Mouse (Mus musculus) stomach, postnatal 0 days (tissue): ENCODE data around the gene Pnmt. TPM values are rescaled to one million over a fixed set of nuclear protein-coding genes. Genes with fewer than 3 reads are reported as not detected.

Source experiments
- ATAC-seq: fragments of 200-750 bp; cut with Nextera tagmentation; 2 replicates; pipeline ENCODE4 v1.8.0; 2017; ENCODE audit not compliant: low FRiP score, low TSS enrichment
- DNase-seq: peaks from one replicate; pipeline ENCODE4 v3.0.0-alpha.2; 2016; ENCODE audit warnings: low spot score
- H3K27ac ChIP-seq: fragments of 300-500 bp; sonication (generic); replicated peaks from 2 replicates; pipeline ENCODE4 v1.5.1; 2014; ENCODE audit warnings: mild to moderate bottlenecking, control low read depth
- H3K27me3 ChIP-seq: fragments of 300-500 bp; sonication (generic); 2 replicates; pipeline ENCODE4 v1.6.1; 2014; ENCODE audit warnings: low read length; ENCODE audit not compliant: control insufficient read depth, insufficient read depth
- H3K36me3 ChIP-seq: fragments of 300-500 bp; sonication (generic); 2 replicates; pipeline ENCODE4 v1.6.1; 2014; ENCODE audit warnings: low read length, mixed read lengths; ENCODE audit not compliant: control insufficient read depth, insufficient read depth
- H3K4me1 ChIP-seq: fragments of 300-500 bp; sonication (generic); replicated peaks from 2 replicates; pipeline ENCODE4 v1.6.1; 2014; ENCODE audit warnings: antibody characterized with exemption; ENCODE audit not compliant: control insufficient read depth, insufficient read depth
- H3K4me2 ChIP-seq: fragments of 300-500 bp; sonication (generic); replicated peaks from 2 replicates; pipeline ENCODE4 v1.6.1; 2014; ENCODE audit warnings: low read depth, mild to moderate bottlenecking, control low read depth, moderate library complexity
- H3K4me3 ChIP-seq: fragments of 300-500 bp; sonication (generic); 2 replicates; pipeline ENCODE4 v1.5.1; 2014; ENCODE audit warnings: low read depth, low read length, control low read depth
- H3K9ac ChIP-seq: fragments of 300-500 bp; sonication (generic); 2 replicates; pipeline ENCODE4 v1.6.1; 2014; ENCODE audit warnings: mild to moderate bottlenecking, low read length, control low read depth, mixed read lengths
- H3K9me3 ChIP-seq: fragments of 300-500 bp; sonication (generic); 2 replicates; pipeline ENCODE4 v1.6.1; 2016; ENCODE audit warnings: low read length; ENCODE audit not compliant: control insufficient read depth
- CTCF ChIP-seq: IDR thresholded peaks from 2 replicates; pipeline ENCODE4 v1.5.1; 2016; ENCODE audit warnings: antibody characterized with exemption, low read depth, mild to moderate bottlenecking, moderate library complexity
- EP300 ChIP-seq: optimal IDR thresholded peaks from 2 replicates; pipeline ENCODE3; 2016; ENCODE audit warnings: antibody characterized with exemption
- WGBS: fragments of 180-500 bp; shearing (Covaris S2); extraction: QIAGEN DNeasy Blood & Tissue Kit; methylation state at CpG from one replicate; pipeline ENCODE4 v1.1.7; 2014; 5-methylcytosine and 5-hydroxymethylcytosine counted together
- polyA plus RNA-seq: library from polyadenylated mRNA; unstranded; fragments of >200 nt; fragmentation: Nextera tagmentation; extraction: Ambion mirVana; gene quantifications from 2 replicates; pipeline ENCODE4 v1.2.1, GENCODE M21; 2015

The Pnmt gene
- polyA plus RNA-seq, 1 experiment from 2014 or later = not detected

DNA sequence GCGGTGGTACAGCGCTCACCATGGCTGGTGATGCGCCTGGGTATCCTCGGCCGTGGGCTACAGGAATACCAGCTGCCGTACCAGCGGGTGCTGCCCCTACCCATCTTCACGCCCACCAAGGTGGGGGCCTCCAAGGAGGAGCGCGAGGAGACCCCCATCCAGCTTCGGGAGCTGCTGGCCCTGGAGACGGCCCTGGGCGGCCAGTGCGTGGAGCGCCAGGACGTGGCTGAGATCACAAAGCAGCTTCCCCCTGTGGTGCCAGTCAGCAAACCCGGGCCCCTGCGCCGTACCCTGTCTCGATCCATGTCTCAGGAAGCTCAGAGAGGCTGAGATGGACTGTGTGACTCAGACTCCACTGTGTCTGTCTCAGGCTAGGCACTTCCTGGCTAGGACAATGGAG, 2.0 kb upstream of the Pnmt start:
- DNase-seq (no peak), ATAC-seq (no peak)
- Histone ChIP-seq H3K27ac (no peak overlapping the region), H3K9me3 (no peaks in the 10 kb centered on the region), H3K27me3 (peaks cover 4% of the 10 kb centered on the region; the same call in 1 of the 2 replicates), H3K4me2 (no peak overlapping the region), H3K4me3 (no peak overlapping the region), H3K9ac (no peak overlapping the region), H3K36me3 (no peaks in the 10 kb centered on the region), H3K4me1 (no peaks in the 10 kb centered on the region)
- TF ChIP-seq EP300 (no peak), CTCF (no peak)
- 79% methylated on average over 20 of the region's 20 CpGs for WGBS

DNA sequence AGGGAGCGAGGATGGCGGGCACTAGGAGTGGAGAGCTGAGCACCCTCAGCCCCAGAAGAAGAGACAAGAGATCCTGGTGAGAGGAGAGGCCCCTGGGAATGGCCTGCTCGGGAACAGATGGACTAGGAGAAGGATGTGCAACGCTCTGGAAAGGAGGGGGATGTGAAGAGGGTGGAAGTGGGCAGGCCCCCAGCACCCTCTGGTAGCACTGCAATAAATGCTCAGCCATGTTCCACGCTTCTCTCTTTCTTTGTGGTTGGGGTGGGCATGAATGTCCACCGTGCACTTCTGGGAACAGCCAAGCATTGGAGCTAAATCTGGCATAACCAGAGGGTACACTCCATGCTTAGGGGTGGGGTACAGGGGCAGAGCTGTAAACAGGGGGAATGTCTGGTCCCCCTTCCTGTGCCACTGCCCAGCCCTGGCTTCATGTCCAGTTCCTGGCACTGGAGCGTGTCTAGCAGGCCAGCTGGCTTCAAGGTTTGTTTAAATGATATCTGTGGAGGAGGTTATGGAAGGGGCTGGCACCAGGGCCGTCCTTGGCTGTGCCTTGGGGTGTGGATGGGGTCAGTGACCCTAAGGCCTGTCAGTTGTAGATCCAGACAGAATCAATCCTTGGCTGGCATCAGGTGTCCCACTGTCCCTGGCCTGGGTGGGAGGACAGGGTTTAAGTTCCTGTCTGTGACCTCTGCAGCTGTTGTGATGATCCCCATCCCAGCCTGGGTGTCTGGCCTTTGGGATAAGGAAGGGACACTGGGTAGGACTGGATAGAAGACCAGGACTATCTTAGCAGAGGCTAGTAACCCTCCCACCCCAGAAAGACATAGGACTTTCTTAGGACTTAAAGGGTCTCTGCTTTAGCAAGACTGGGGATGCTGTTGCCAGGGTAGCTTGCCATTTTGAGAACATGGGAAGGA, 1.3 kb upstream of the Pnmt start:
- TF ChIP-seq EP300 = no peak
- no peak for TF ChIP-seq CTCF
- no peak overlapping the region for H3K27ac ChIP-seq
- H3K27me3 ChIP-seq = peaks cover 4% of the 10 kb centered on the region; the same call in 1 of the 2 replicates
- no peaks in the 10 kb centered on the region for H3K4me1 ChIP-seq
- H3K4me3 ChIP-seq = no peak overlapping the region
- no peaks in the 10 kb centered on the region for H3K9me3 ChIP-seq
- DNase-seq = no peak
- H3K36me3 ChIP-seq = no peaks in the 10 kb centered on the region
- WGBS = 63% methylated on average over 8 of the region's 8 CpGs
- H3K9ac ChIP-seq = no peak overlapping the region
- no peak for ATAC-seq
- H3K4me2 ChIP-seq = no peak overlapping the region

DNA sequence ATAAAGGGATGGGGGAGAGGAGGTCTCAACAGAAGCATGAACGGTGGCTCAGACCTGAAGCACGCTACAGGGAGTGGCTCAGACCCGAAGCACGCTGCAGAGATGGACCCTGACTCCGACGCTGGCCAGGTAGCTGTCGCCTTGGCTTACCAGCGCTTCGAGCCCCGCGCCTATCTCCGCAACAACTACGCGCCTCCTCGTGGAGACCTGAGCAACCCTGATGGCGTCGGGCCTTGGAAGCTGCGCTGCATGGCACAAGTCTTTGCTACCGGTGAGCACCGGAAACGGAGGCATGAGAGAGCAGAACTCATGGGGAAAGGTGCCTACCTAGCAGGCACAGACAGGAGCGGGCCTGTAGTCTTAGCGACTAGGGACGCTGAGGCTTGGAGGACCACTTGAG, 346 bp downstream of the Pnmt start:
- 11% methylated on average over 24 of the region's 24 CpGs for WGBS
- Histone ChIP-seq H3K36me3 (no peaks in the 10 kb centered on the region), H3K9ac (no peak overlapping the region), H3K4me1 (no peaks in the 10 kb centered on the region), H3K27ac (no peak overlapping the region), H3K9me3 (no peaks in the 10 kb centered on the region), H3K27me3 (peaks cover 4% of the 10 kb centered on the region; the same call in 1 of the 2 replicates), H3K4me2 (no peak overlapping the region), H3K4me3 (no peak overlapping the region)
- no peak for ATAC-seq
- DNase-seq = peak; percentile 45
- TF ChIP-seq EP300 (no peak), CTCF (peak; percentile 42)

DNA sequence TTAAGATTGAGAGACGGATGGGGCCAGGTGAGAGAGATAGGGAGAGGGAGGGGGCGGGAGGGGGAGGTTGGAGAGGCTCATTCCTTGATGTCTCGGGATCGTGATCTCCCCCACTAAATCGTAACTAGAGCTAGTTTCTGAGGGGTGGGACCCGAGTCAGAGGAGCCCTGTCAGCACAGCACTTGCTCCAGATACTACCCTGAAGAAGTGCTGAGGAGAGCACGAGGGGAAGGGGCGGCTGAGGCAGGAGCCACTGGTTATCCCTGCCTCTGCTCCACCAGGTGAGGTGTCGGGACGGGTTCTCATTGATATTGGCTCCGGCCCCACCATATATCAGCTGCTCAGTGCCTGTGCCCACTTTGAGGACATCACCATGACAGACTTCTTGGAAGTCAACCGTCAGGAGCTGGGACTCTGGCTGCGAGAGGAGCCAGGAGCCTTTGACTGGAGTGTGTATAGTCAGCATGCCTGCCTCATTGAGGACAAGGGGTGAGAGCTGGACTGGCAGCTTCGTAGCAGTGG, 867 bp downstream of the Pnmt start:
- 57% methylated on average over 14 of the region's 14 CpGs for WGBS
- peaks cover 4% of the 10 kb centered on the region; the same call in 1 of the 2 replicates for H3K27me3 ChIP-seq
- no peak for ATAC-seq

DNA sequence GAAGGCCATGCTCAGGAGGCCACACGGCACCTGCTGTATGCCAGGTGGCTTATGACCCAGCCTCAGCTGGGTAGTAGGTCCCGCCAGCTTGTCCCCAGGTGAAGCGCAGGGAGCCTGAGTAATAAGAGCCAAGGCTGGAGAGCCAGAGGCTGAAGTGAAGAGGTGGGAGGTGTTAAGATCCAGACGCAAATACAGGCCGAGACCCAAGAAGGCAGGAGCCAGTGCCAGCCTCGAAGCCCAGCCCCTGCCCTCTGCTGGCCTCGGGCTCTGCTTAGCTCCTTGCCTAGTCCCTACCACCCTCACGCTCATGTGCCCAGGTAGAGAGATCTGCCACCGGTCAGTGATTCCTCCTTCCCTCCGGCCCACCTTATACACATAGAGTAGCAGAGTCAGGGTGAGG, 2.0 kb downstream of the Pnmt start:
- 76% methylated on average over 10 of the region's 10 CpGs for WGBS
- TF ChIP-seq EP300 = no peak
- no peak for TF ChIP-seq CTCF
- no peak overlapping the region for H3K27ac ChIP-seq
- DNase-seq = no peak
- no peaks in the 10 kb centered on the region for H3K9me3 ChIP-seq
- no peak overlapping the region for H3K4me2 ChIP-seq
- no peak overlapping the region for H3K9ac ChIP-seq
- no peak overlapping the region for H3K4me3 ChIP-seq
- H3K36me3 ChIP-seq = no peaks in the 10 kb centered on the region
- peaks cover 4% of the 10 kb centered on the region; the same call in 1 of the 2 replicates for H3K27me3 ChIP-seq
- no peak for ATAC-seq
- H3K4me1 ChIP-seq = no peaks in the 10 kb centered on the region

More for the DNA sequence above, 867 bp downstream of the Pnmt start:
- H3K9me3 ChIP-seq = no peaks in the 10 kb centered on the region
- TF ChIP-seq EP300 = no peak
- H3K4me2 ChIP-seq = no peak overlapping the region
- no peaks in the 10 kb centered on the region for H3K36me3 ChIP-seq
- H3K4me1 ChIP-seq = no peaks in the 10 kb centered on the region
- DNase-seq = no peak
- no peak overlapping the region for H3K9ac ChIP-seq
- no peak overlapping the region for H3K27ac ChIP-seq
- H3K4me3 ChIP-seq = no peak overlapping the region

DNA sequence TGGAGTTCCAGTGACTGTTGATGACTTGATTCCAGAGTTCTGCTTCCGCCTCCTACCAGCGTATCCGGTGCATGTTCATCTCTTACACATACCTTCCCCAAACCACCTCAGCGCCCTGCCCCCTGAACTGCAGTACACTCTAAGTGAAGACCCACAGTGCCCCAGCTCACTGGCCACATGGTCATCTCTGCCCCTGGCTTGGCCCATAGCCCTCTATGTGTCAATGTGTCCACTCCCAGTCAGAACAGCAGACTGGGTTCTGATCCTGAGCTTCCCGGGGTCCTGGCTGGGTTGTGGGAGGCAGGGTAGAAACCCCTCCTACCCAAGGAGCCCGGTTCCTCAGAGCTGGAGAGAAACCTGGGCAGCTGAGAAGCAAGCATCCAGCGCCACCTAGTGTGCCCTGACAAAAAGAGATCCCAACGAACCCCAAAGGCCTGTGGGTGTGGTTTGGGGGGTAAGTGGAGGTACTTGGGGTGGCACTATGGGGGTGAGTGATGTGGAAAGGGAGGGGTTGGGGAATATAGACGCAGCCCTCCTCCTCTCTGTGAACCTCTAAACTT, 3.1 kb downstream of the Pnmt start:
- Histone ChIP-seq H3K4me3 (no peak overlapping the region), H3K4me2 (no peak overlapping the region), H3K27me3 (peaks cover 4% of the 10 kb centered on the region; the same call in 1 of the 2 replicates), H3K9me3 (no peaks in the 10 kb centered on the region), H3K36me3 (no peaks in the 10 kb centered on the region), H3K27ac (no peak overlapping the region), H3K4me1 (no peaks in the 10 kb centered on the region), H3K9ac (no peak overlapping the region)
- TF ChIP-seq CTCF = peak; percentile 79
- no peak for TF ChIP-seq EP300
- 30% methylated on average over 9 of the region's 9 CpGs for WGBS
- ATAC-seq = no peak
- peak; percentile 71 for DNase-seq
